Mouse (Mus musculus): ENCODE data around the gene Pdcd10.

Pdcd10 gene

DNA sequence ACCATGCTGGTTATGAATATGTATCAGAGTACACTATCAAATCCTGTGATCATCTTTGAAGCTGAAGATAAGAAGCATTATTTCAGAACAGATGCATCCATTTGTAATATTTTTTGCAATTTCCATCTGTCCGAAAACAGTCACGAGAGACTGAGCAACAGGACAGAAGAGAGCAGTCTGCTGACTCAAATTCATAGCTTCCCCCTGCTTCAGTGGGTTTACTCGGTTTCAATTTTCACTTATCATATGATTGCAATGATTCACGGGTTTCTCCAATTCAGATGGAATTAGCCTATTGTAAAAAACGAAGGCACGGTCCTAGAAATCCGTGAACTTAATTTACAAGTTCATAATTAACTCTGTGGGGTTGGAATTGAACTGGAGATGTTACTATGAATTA lies 88.5 kb downstream of the Pdcd10 start:
- DNase-seq (ENCODE audit: low spot score): no peak

Measured in testis, postnatal 10 days (tissue).